Mouse (Mus musculus) adrenal gland, adult (tissue): ENCODE results near the gene Btg4.

Experiments
- DNase-seq, 2 experiments: peaks; one replicate each; pipeline ENCODE4 v3.0.0; 2022 to 2023; ENCODE audit warnings: low spot score in 1 of 2; ENCODE audit not compliant: inconsistent age in 2 of 2

The Btg4 gene

GRCm38 (mm10) chr9:51161771-51162388 lies 101.2 kb downstream of the Btg4 start:
- peak; percentile 79 to 92 for DNase-seq

GRCm38 (mm10) chr9:51163989-51164388 lies 103.3 kb downstream of the Btg4 start:
- DNase-seq, result no peak

- DNase-seq, result no peak
Measured at GRCm38 (mm10) chr9:51165312-51166180, 104.8 kb downstream of the Btg4 start, which contains the start of gene Gm32742. TSS of gene Gm32742 (minus strand) at chr9:51165517.

- no peak for DNase-seq
Measured at GRCm38 (mm10) chr9:51167954-51168353, 107.3 kb downstream of the Btg4 start.

- DNase-seq, result no peak
Measured at GRCm38 (mm10) chr9:51168698-51169097, 108.0 kb downstream of the Btg4 start.

- no peak for DNase-seq
Measured at GRCm38 (mm10) chr9:51169133-51169532, 108.4 kb downstream of the Btg4 start.
